Mouse (Mus musculus): ENCODE results near the gene Dgkb.

DNA sequence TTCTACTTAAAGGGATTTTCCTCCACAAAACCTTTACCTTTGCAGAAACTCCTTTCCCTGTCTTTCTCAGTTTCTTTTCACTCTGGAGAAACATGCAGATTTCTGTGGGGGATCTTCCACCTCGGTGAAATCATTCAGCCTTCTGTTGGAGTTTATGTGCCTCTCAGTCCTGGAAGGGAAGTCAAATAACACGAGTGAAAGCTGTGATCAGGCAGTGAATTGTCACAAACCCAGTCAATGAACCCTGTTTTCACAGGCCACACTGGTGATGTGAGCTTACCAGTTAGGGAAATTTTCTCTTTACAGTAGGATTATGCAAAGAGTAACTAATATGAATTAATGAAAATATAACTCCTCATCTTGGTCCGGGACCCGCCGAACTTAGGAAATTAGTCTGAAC lies 229.7 kb downstream of the Dgkb start:
- TF ChIP-seq POLR2A (IDR thresholded peaks at IDR 0.05; ENCODE audit: control insufficient read depth, low read depth, low read length) = no peak
- no peak for TF ChIP-seq CTCF (IDR thresholded peaks at IDR 0.05; ENCODE audit: control insufficient read depth, insufficient read depth, insufficient replicate concordance, low read depth, low read length)

Data from testis, adult 2 months (tissue).